In genomic region chr15:82906574-82907061, GRCm38 (mm10) we compare ENCODE assay signal across 8 mouse cellular contexts.
DNase-seq lines count a peak whose midpoint lies in the region; ATAC-seq and TF ChIP-seq lines count a peak whose summit lies in the region.
"Had no signal": no experiment of that assay in that cellular context is flagged by ENCODE, and none has a peak within 500 bp of the region (broad histone marks: within the 10 kb centered on the region; RNA-seq: fewer than 3 reads in every experiment).

No protein-coding gene starts in this region.

- WGBS in liver, adult 2 months, result 71% methylated on average over 7 of the region's 7 CpGs
- 61% methylated on average over 7 of the region's 7 CpGs for WGBS in forebrain, embryonic 14.5 days

- no peaks in the 10 kb centered on the region for H3K9me3 ChIP-seq in forebrain, embryonic 14.5 days (replicated peaks; ENCODE audit: control insufficient read depth, low read length)
- H3K9me3 ChIP-seq: megakaryocyte, embryonic 14.5 days had no signal

- ATAC-seq in forebrain, embryonic 14.5 days, result 0 out of 2 replicates have a peak, but pooled peaks have one; percentile 35
- 0 out of 2 replicates have a peak, but pooled peaks have one; percentile 18 for ATAC-seq in megakaryocyte progenitor cell, adult 5-6 weeks (replicated peaks; ENCODE audit: poor library complexity)

- H3K4me3 ChIP-seq in liver, adult 2 months (ENCODE audit: insufficient read depth, low read depth, low read length), result no peak overlapping the region
- H3K4me3 ChIP-seq in forebrain, embryonic 14.5 days (ENCODE audit: low read depth, low read length), result no peak overlapping the region
- H3K4me3 ChIP-seq: megakaryocyte, embryonic 14.5 days had no signal

- no peak overlapping the region for H3K9ac ChIP-seq in liver, adult 2 months (ENCODE audit: low read depth, low read length)
- peak overlapping the region; percentile 25; the same call in 1 of the 2 replicates for H3K9ac ChIP-seq in forebrain, embryonic 14.5 days (ENCODE audit: low read length)

- DNase-seq in liver, adult 2 months (ENCODE audit: extremely low read depth, low read depth, low spot score), result no peak
- DNase-seq in liver, result no peak
- DNase-seq in brain, embryonic 14.5 days (ENCODE audit: low read depth), result peak; percentile 55
- DNase-seq in forebrain, embryonic 14.5 days (ENCODE audit: low spot score), result no peak
- DNase-seq in left cerebral cortex, postnatal 4 days, result no peak
- DNase-seq in gastrocnemius, postnatal 10 days, result no peak

- no peak for TF ChIP-seq POLR2A in liver, adult 2 months (IDR thresholded peaks at IDR 0.05; ENCODE audit: extremely low read depth, insufficient read depth, low read length)
- no peak for TF ChIP-seq POLR2A in brain, embryonic 14.5 days (IDR thresholded peaks at IDR 0.05; ENCODE audit: borderline replicate concordance, extremely low read depth, insufficient read depth, insufficient read length, poor library complexity, severe bottlenecking)

- H3K27me3 ChIP-seq in liver, adult 2 months (ENCODE audit: control insufficient read depth, insufficient read depth, low read length), result no peaks in the 10 kb centered on the region; the same call in 1 of the 2 replicates
- no peaks in the 10 kb centered on the region for H3K27me3 ChIP-seq in forebrain, embryonic 14.5 days (replicated peaks; ENCODE audit: control insufficient read depth, insufficient read depth, low read length)

- H3K36me3 ChIP-seq in liver, adult 2 months (ENCODE audit: control insufficient read depth, insufficient read depth, low read length), result no peaks in the 10 kb centered on the region
- no peaks in the 10 kb centered on the region for H3K36me3 ChIP-seq in forebrain, embryonic 14.5 days (ENCODE audit: control insufficient read depth, insufficient read depth, low read length)

- H3K4me2 ChIP-seq in forebrain, embryonic 14.5 days (ENCODE audit: low read length), result no peak overlapping the region

- no peaks in the 10 kb centered on the region for H3K79me2 ChIP-seq in liver, adult 2 months (ENCODE audit: control insufficient read depth, insufficient read depth, low read length)

- intact Hi-C loops in left cerebral cortex, postnatal 4 days (cut with DNase I), result loop anchor here (10.0 kb wide), 1 partner anchor 128 kb away; the partner anchor contains the start of gene Nfam1

- peak; percentile 17; the same call in 1 of the 2 replicates for TF ChIP-seq CTCF in liver, adult 2 months (IDR thresholded peaks at IDR 0.05; ENCODE audit: low read depth, low read length)
- peak; percentile 51; the same call in 1 of the 2 replicates for TF ChIP-seq CTCF in brain, embryonic 14.5 days (IDR thresholded peaks at IDR 0.05; ENCODE audit: borderline replicate concordance, extremely low read depth, insufficient read depth, insufficient read length)

- H3K27ac ChIP-seq in liver, adult 2 months (replicated peaks; ENCODE audit: insufficient read depth, low read depth, low read length), result no peak overlapping the region
- peak overlapping the region; percentile 44 for H3K27ac ChIP-seq in forebrain, embryonic 14.5 days (ENCODE audit: low read depth, low read length)

- H3K4me1 ChIP-seq in liver, adult 2 months (ENCODE audit: control insufficient read depth, insufficient read depth, low read length), result peaks cover 2% of the 10 kb centered on the region; the same call in 1 of the 2 replicates
- H3K4me1 ChIP-seq in forebrain, embryonic 14.5 days (ENCODE audit: control insufficient read depth, insufficient read depth, low read length), result peaks cover 39% of the 10 kb centered on the region
